8 mouse cellular contexts compared by ENCODE assay signal in genomic region chr7:89403053-89403972, GRCm38 (mm10). TPM values are rescaled to one million over a fixed set of nuclear protein-coding genes. Genes with fewer than 3 reads are reported as not detected.
DNase-seq lines count a peak whose midpoint lies in the region; ATAC-seq and TF ChIP-seq lines count a peak whose summit lies in the region.

No protein-coding gene starts in this region.

- peaks cover 9% of the 10 kb centered on the region for H3K4me1 ChIP-seq in hindbrain, embryonic 14.5 days (replicated peaks; ENCODE audit: control insufficient read depth, insufficient read depth, low read length)

- H3K9me3 ChIP-seq in hindbrain, embryonic 14.5 days (ENCODE audit: control insufficient read depth, low read length) = no peaks in the 10 kb centered on the region

- peak overlapping the region; percentile 96 for H3K4me2 ChIP-seq in hindbrain, embryonic 14.5 days (replicated peaks)

- TF ChIP-seq CTCF in left cerebral cortex, adult 2 months (IDR thresholded peaks at IDR 0.05) = no peak

- H3K27me3 ChIP-seq in hindbrain, embryonic 14.5 days (ENCODE audit: control insufficient read depth, insufficient read depth, low read length) = peaks cover 7% of the 10 kb centered on the region

- peak; percentile 78 for ATAC-seq in hindbrain, embryonic 14.5 days (ENCODE audit: low FRiP score)

- peak overlapping the region; percentile 75 for H3K9ac ChIP-seq in hindbrain, embryonic 14.5 days

- no peaks in the 10 kb centered on the region for H3K36me3 ChIP-seq in hindbrain, embryonic 14.5 days (replicated peaks; ENCODE audit: control insufficient read depth, insufficient read depth)

- intact Hi-C loops in left cerebral cortex, adult 2 months (cut with DNase I) = no loop called here

- peak; percentile 82 for DNase-seq in R1 (ENCODE audit: low read depth, low spot score)
- peak; percentile 79 for DNase-seq in cerebellum, adult 9-11 months
- DNase-seq in frontal cortex, postnatal 36 days (ENCODE audit: low spot score in 2 of 2) = peak; percentile 45 to 49
- DNase-seq in hindbrain, embryonic 14.5 days (ENCODE audit: low spot score) = peak; percentile 67
- DNase-seq in left cerebral cortex, adult 2 months (ENCODE audit: extremely low spot score in 1 of 2, low spot score in 2 of 2) = peak; percentile 53 to 58
- peak; percentile 82 to 91 for DNase-seq in lung, postnatal 4 days
- DNase-seq in retina, postnatal 1 day = peak; percentile 85
- DNase-seq in urinary bladder, adult 2 months (ENCODE audit: low spot score) = peak; percentile 64

- 5% methylated on average over 52 of the region's 52 CpGs for WGBS in hindbrain, embryonic 14.5 days

- peak overlapping the region; percentile 57 for H3K4me3 ChIP-seq in hindbrain, embryonic 14.5 days (replicated peaks; ENCODE audit: low read length)
- peak overlapping the region; percentile 91 for H3K4me3 ChIP-seq in left cerebral cortex, adult 2 months

- peak overlapping the region; percentile 61 for H3K27ac ChIP-seq in hindbrain, embryonic 14.5 days
- H3K27ac ChIP-seq in left cerebral cortex, adult 2 months = peak overlapping the region; percentile 93

RNA-seq across cellular contexts. Expression of gene Tmem135, which starts 0.7 kb away (rescaled TPM):
- polyA plus RNA-seq in hindbrain, embryonic 14.5 days (2014; fragmentation: Nextera tagmentation; extraction: Ambion mirVana) = 30.9 and 32.7 TPM in 2 replicates
- 10 to 100 TPM; 64.7 to 65.6 TPM for total RNA-seq in left cerebral cortex, adult 2 months (2021)
- polyA plus RNA-seq in urinary bladder, adult 2 months (2012; rRNA removed) = 15.1 and 15.7 TPM in 2 replicates

RNA-seq across cellular contexts. Expression of gene Fzd4, which starts 0.8 kb away (rescaled TPM):
- polyA plus RNA-seq in hindbrain, embryonic 14.5 days (2014; fragmentation: Nextera tagmentation; extraction: Ambion mirVana) = 3.2 and 4.1 TPM in 2 replicates
- total RNA-seq in left cerebral cortex, adult 2 months (2021) = 1 to 10 TPM; 7.0 to 8.4 TPM
- polyA plus RNA-seq in urinary bladder, adult 2 months (2012; rRNA removed) = 20.3 and 20.6 TPM in 2 replicates

Comparison
In these comparisons a context has a peak if more than half of its experiments do, and no peak if none do; other contexts are left out.
1. Peak in every context shown above with its lines: DNase-seq, ATAC-seq, H3K4me3 ChIP-seq and H3K27ac ChIP-seq.